Mouse (Mus musculus): ENCODE results near the gene Cnga2. TPM values are rescaled to one million over a fixed set of nuclear protein-coding genes. Genes with fewer than 3 reads are reported as not detected.

Gene Cnga2
- polyA plus RNA-seq, 1 experiment = not detected

DNA sequence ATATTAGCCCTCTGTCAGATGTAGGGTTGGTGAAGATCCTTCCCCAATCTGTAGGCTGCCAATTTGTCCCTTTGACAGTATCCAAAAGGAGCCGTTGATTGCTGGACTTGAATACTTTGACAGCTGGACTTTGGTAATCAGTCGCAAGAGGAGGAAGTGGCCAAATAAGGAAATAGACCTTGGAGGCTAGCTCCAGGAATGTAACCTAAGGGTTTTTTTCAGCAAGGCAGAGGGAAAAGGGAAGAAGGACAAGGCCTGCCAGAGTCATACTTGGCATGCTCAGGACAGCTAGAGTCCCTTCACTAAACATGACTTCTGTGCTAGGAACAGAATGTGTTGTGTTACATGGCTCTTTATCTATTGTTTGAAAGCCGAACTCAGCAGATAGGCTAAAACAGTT, 11.2 kb upstream of the Cnga2 start:
- H3K4me3 ChIP-seq (replicated peaks) = no peak overlapping the region
- H3K36me3 ChIP-seq (replicated peaks; ENCODE audit: low read length) = no peaks in the 10 kb centered on the region
- H3K4me1 ChIP-seq = no peaks in the 10 kb centered on the region
- TF ChIP-seq FLI1 (IDR thresholded peaks at IDR 0.05; ENCODE audit: low read length) = no peak
- no peak for TF ChIP-seq GATA1 (IDR thresholded peaks at IDR 0.05; ENCODE audit: borderline replicate concordance, low read length)
- H3K27me3 ChIP-seq (replicated peaks) = peaks cover 11% of the 10 kb centered on the region
- H3K9me3 ChIP-seq = no peaks in the 10 kb centered on the region

DNA sequence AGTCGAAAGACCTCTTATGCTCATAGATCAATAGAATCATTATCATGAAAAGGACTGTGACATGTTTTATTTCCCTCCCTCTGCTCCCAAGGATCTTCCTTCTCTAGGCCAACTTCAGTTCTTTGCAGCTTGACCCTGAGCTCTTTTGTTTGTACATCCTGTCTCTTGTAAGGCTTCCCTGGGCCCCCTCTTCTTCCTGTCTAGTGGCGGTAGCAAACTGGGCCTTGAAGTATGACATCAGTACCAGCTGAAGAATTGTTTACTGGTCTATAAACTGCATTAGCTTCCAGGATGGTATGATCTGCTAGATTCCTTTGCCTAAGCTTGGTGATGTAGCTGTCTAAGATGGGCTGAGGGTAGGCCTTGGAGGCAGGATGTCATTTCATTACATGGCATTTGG, 10.3 kb upstream of the Cnga2 start:
- TF ChIP-seq GATA1 (IDR thresholded peaks at IDR 0.05; ENCODE audit: borderline replicate concordance, low read length) (no peak), FLI1 (IDR thresholded peaks at IDR 0.05; ENCODE audit: low read length) (no peak)
- no peak overlapping the region for H3K4me3 ChIP-seq (replicated peaks)
- H3K4me1 ChIP-seq = no peaks in the 10 kb centered on the region
- no peaks in the 10 kb centered on the region for H3K36me3 ChIP-seq (replicated peaks; ENCODE audit: low read length)
- peaks cover 9% of the 10 kb centered on the region for H3K27me3 ChIP-seq (replicated peaks)
- H3K9me3 ChIP-seq = no peaks in the 10 kb centered on the region

DNA sequence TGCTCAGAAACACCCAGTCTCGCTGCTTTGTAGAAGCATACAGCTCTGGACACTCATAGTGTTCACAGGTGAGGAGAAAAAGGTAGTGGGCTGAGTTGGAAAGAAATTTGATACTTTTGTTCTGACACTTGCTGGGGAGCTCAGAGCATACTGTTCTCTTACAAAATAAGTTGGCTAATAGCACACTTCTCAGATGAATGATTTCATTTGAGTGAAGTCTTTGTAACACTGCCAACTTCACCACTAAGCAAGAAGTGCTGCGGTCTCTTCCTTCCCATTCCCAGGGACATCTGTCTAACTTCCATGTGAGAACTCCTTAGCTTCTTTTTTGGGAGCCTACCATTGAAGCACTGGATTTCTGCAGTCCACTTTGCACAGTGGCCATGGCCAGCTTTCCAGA, 8.4 kb upstream of the Cnga2 start:
- no peaks in the 10 kb centered on the region for H3K4me1 ChIP-seq
- no peaks in the 10 kb centered on the region for H3K9me3 ChIP-seq
- peaks cover 9% of the 10 kb centered on the region for H3K27me3 ChIP-seq (replicated peaks)
- H3K4me3 ChIP-seq (replicated peaks) = no peak overlapping the region
- TF ChIP-seq FLI1 (IDR thresholded peaks at IDR 0.05; ENCODE audit: low read length) (no peak), GATA1 (IDR thresholded peaks at IDR 0.05; ENCODE audit: borderline replicate concordance, low read length) (no peak)
- H3K36me3 ChIP-seq (replicated peaks; ENCODE audit: low read length) = no peaks in the 10 kb centered on the region

DNA sequence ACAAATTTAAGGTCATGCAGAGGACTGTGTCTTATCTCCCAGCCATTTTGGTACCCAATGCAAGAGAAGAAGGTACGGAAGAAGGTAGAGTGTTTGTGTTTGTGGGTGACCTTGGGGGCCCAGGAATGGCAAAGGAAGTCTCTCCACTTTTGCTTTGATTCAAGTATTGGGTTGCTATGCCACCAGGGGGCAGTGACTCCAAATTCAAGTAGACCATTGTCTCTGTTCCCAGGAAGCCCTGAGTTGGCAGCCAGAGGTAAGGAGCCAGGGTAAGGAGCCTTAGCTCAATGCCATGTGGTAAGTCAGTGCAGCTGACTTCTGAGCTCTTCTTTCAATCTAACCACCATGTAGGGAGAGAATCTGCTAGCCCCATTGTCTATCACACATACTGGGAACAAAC, 7.9 kb upstream of the Cnga2 start:
- no peaks in the 10 kb centered on the region for H3K36me3 ChIP-seq (replicated peaks; ENCODE audit: low read length)

DNA sequence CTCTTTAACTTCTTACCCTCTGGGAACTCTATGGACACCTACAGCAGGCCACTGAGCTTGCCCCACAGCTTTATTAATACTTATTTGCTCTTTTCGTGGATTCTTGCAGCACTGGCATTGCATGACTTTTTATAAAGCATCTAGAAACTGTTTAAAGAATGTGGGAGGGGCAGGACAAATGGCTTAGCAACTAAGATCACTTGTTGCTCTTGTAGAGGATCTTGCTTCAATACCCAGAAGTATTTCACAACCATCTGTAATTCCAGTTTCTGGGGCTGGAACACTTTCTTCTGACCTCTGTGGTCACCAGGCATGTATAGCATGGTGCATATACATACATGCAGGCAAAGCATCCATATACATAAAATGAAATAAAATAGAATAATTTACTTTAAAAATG, 4.3 kb downstream of the Cnga2 start:
- Histone ChIP-seq H3K4me1 (no peaks in the 10 kb centered on the region), H3K36me3 (replicated peaks; ENCODE audit: low read length) (no peaks in the 10 kb centered on the region), H3K27me3 (replicated peaks) (peaks cover 13% of the 10 kb centered on the region), H3K4me3 (replicated peaks) (no peak overlapping the region), H3K9me3 (no peaks in the 10 kb centered on the region)
- TF ChIP-seq FLI1 (IDR thresholded peaks at IDR 0.05; ENCODE audit: low read length) (no peak), GATA1 (IDR thresholded peaks at IDR 0.05; ENCODE audit: borderline replicate concordance, low read length) (no peak)

More for the DNA sequence above, 7.9 kb upstream of the Cnga2 start:
- H3K27me3 ChIP-seq (replicated peaks) = peaks cover 15% of the 10 kb centered on the region
- no peaks in the 10 kb centered on the region for H3K4me1 ChIP-seq
- no peak overlapping the region for H3K4me3 ChIP-seq (replicated peaks)
- no peak for TF ChIP-seq GATA1 (IDR thresholded peaks at IDR 0.05; ENCODE audit: borderline replicate concordance, low read length)
- TF ChIP-seq FLI1 (IDR thresholded peaks at IDR 0.05; ENCODE audit: low read length) = no peak
- no peaks in the 10 kb centered on the region for H3K9me3 ChIP-seq

DNA sequence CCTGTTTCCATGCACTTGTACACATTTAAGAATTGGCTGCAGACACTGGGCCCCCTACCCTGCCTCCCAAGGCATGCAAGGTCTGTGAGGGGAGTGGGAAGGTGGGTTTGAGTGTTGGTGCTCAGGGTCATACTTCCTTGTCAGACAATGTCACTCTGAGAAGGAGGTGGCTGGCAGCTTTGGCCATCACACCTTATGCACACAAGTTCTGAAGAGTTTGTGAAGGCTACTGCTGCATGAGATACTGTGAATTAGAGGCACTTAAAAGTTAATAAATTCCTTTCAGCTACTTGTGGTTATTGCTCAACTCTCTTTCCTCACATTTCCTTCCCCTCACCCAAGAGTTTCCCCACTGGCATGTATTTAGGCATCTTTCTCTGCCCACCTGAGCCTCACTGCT, 18.3 kb downstream of the Cnga2 start:
- Histone ChIP-seq H3K9me3 (no peaks in the 10 kb centered on the region), H3K4me3 (replicated peaks) (no peak overlapping the region), H3K27me3 (replicated peaks) (peaks cover 29% of the 10 kb centered on the region), H3K4me1 (no peaks in the 10 kb centered on the region), H3K36me3 (replicated peaks; ENCODE audit: low read length) (no peaks in the 10 kb centered on the region)
- TF ChIP-seq FLI1 (IDR thresholded peaks at IDR 0.05; ENCODE audit: low read length) (no peak), GATA1 (IDR thresholded peaks at IDR 0.05; ENCODE audit: borderline replicate concordance, low read length) (no peak)

DNA sequence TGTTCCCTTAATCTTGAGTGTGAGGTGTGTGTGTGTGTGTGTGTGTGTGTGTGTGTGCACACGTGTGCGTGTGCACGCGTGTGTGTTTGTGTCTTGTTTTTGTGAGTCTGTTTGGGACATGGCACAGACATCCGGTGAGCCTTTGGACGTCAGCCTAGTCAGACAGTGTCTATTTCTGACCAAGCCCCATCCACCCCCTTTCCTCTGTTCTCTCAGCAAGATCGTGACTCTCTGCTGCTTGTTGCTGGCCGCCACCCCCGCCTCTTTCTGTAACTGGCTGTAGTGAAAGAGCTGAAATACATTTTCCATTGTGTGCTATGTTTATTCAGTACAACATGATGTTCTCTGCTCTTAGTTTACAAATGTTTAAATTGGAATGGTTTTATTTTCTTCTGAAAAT, 20.6 kb downstream of the Cnga2 start:
- no peak for TF ChIP-seq GATA1 (IDR thresholded peaks at IDR 0.05; ENCODE audit: borderline replicate concordance, low read length)
- TF ChIP-seq FLI1 (IDR thresholded peaks at IDR 0.05; ENCODE audit: low read length) = no peak
- H3K36me3 ChIP-seq (replicated peaks; ENCODE audit: low read length) = no peaks in the 10 kb centered on the region
- H3K9me3 ChIP-seq = no peaks in the 10 kb centered on the region
- peaks cover 24% of the 10 kb centered on the region for H3K27me3 ChIP-seq (replicated peaks)
- no peaks in the 10 kb centered on the region for H3K4me1 ChIP-seq
- no peak overlapping the region for H3K4me3 ChIP-seq (replicated peaks)

DNA sequence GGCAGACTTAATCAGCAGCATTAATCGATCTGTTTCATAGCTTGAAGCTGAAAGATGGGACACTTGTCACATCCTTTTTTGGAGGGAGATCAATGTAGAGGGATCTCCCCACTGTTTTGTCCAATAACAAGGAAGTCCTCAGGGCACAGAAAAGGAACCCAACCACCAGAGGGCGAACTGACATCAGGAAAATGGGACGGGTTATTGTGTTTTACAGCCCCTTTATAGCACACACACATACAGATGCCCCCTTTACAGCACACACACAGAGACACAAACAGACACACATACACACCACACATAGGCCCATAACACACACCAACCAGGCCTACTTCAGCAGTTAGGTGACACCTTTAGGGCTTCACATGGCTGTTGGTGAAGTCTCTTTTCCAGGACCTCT, 21.2 kb downstream of the Cnga2 start:
- TF ChIP-seq FLI1 (IDR thresholded peaks at IDR 0.05; ENCODE audit: low read length) (no peak), GATA1 (IDR thresholded peaks at IDR 0.05; ENCODE audit: borderline replicate concordance, low read length) (no peak)
- no peaks in the 10 kb centered on the region for H3K36me3 ChIP-seq (replicated peaks; ENCODE audit: low read length)
- H3K27me3 ChIP-seq (replicated peaks) = peaks cover 20% of the 10 kb centered on the region
- no peak overlapping the region for H3K4me3 ChIP-seq (replicated peaks)
- H3K4me1 ChIP-seq = no peaks in the 10 kb centered on the region
- H3K9me3 ChIP-seq = no peaks in the 10 kb centered on the region

DNA sequence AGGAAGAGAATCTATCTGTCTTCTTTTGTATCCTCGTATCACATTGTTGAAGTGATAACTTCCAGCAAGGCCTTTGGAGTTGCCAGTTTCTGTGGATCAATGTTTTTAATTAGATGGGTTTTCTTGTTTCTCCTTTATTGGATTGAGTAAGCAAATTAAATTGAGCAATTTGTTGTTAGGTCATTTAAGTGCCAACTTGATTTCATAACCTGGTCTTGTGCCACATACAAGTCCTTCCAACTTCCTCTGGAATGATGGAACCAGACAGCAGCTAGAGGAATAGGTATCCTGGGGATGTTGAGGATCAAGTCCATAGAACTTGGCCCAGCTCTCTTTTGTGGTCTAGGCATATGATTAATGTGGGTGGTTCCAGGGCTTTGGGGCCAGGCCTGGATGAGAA, 30.6 kb downstream of the Cnga2 start:
- Histone ChIP-seq H3K4me1 (no peaks in the 10 kb centered on the region), H3K4me3 (replicated peaks) (no peak overlapping the region), H3K9me3 (0 out of 2 replicates have a peak, but pooled peaks cover 3% of the 10 kb centered on the region), H3K27me3 (replicated peaks) (peaks cover 9% of the 10 kb centered on the region), H3K36me3 (replicated peaks; ENCODE audit: low read length) (no peaks in the 10 kb centered on the region)
- TF ChIP-seq FLI1 (IDR thresholded peaks at IDR 0.05; ENCODE audit: low read length) = no peak
- TF ChIP-seq GATA1 (IDR thresholded peaks at IDR 0.05; ENCODE audit: borderline replicate concordance, low read length) = no peak

DNA sequence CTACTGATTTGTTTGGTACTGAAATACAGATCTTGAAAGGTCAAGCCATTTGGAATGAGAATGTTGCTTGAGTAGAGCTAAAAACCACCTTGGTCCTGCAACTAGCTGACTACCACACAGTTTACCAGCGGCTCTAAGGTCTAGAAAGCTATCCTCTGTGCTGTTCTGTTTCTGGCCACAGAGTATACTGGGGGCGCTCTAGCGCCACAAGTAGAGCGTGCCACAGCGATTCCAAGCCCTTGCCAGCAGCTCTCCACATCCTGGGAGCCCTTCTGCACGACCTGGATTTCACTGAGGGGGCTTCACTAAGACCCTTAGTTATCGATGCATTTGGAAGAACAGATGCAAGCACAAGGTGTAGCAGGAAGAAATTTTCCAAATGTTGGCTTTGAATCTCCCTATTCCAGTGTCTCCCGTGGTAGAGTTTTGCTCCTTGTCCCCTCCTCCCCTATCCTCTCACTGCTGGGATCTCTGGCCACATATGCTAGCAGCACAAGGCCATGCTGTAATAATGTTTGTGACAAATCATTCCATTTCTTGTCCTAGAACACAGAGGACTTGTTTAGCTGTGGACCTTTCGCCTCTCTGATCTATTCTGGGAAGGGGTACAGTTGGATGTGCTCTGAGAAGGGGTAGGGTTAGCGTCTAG, 31.2 kb downstream of the Cnga2 start:
- Histone ChIP-seq H3K4me1 (no peaks in the 10 kb centered on the region), H3K4me3 (replicated peaks) (no peak overlapping the region), H3K9me3 (0 out of 2 replicates have a peak, but pooled peaks cover 3% of the 10 kb centered on the region), H3K36me3 (replicated peaks; ENCODE audit: low read length) (no peaks in the 10 kb centered on the region), H3K27me3 (replicated peaks) (peaks cover 9% of the 10 kb centered on the region)
- TF ChIP-seq GATA1 (IDR thresholded peaks at IDR 0.05; ENCODE audit: borderline replicate concordance, low read length) (no peak), FLI1 (IDR thresholded peaks at IDR 0.05; ENCODE audit: low read length) (no peak)
